Mouse (Mus musculus): ENCODE data around the gene Slit3.

GRCm38 (mm10) chr11:35125108-35125490, 4.1 kb downstream of the Slit3 start:
- TF ChIP-seq CTCF (IDR thresholded peaks at IDR 0.05; ENCODE audit: low read depth) (no peak), EP300 (IDR thresholded peaks at IDR 0.05; ENCODE audit: low read depth) (no peak)

Measured in liver, embryonic 14.5 days (tissue).